Mouse (Mus musculus): ENCODE data around the gene Ticrr.

Gene Ticrr

GRCm38 (mm10) chr7:79702755-79703154, 42.8 kb downstream of the Ticrr start:
- 77% methylated on average over 16 of the region's 16 CpGs for WGBS

DNA sequence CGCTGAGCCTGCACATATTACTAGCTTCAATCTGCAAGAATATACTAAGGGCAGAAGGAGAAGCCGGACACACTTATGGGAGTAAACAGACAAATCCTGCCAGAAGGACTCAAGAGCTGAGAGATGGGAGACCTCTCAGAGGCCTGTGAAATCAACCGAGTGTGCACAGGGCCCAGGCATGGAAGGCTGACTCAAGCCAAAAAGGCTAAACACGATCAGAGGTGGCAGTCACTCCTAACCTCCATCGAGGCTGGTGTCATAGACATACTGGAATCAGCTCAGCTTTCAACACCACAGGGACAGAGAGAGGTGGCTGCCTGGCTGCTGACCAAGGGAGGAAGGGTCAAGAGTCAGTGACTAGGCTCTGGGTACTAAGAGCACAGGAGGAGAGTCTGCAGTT, 45.2 kb downstream of the Ticrr start:
- 91% methylated on average over 5 of the region's 5 CpGs for WGBS

DNA sequence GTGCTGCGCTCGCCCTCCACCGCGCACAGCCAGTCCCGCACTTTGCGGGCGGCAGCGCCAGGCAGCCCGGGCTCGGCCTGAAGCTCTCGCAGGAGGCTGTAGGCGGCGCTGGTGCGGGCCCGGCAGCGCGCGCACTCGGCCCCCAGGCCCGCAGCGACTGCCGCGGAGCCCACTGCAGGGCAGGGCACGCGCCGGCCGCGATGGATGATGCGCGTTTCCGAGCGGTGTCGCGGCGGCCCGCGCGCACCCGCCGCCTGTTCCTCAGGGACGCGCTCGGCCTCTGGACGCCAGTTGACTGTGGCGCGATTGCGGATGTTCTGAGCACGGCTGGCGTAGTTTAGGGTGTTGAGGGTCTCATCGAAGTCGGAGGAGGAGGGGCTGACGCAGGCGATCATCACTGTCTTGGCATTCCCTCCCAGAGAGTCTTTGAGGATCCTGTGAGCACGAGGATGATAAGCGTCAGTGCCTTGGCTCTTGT, 50.2 kb downstream of the Ticrr start:
- WGBS: 4% methylated on average over 55 of the region's 55 CpGs

- WGBS: 65% methylated on average over 17 of the region's 17 CpGs
Observed at GRCm38 (mm10) chr7:79710831-79711230, 50.8 kb downstream of the Ticrr start.

- whole genome bisulfite sequencing: 2% methylated on average over 52 of the region's 55 CpGs
Observed at GRCm38 (mm10) chr7:79715187-79715981, 55.4 kb downstream of the Ticrr start, which contains the start of gene Kif7. Kif7 (minus strand) TSS chr7:79715720.

GRCm38 (mm10) chr7:79721386-79721977, 61.5 kb downstream of the Ticrr start:
- WGBS: 1% methylated on average over 48 of the region's 48 CpGs

GRCm38 (mm10) chr7:79727091-79727490, 67.1 kb downstream of the Ticrr start:
- 31% methylated on average over 2 of the region's 2 CpGs for WGBS

GRCm38 (mm10) chr7:79728219-79728618, 68.2 kb downstream of the Ticrr start:
- 40% methylated on average over 6 of the region's 6 CpGs for whole genome bisulfite sequencing

DNA sequence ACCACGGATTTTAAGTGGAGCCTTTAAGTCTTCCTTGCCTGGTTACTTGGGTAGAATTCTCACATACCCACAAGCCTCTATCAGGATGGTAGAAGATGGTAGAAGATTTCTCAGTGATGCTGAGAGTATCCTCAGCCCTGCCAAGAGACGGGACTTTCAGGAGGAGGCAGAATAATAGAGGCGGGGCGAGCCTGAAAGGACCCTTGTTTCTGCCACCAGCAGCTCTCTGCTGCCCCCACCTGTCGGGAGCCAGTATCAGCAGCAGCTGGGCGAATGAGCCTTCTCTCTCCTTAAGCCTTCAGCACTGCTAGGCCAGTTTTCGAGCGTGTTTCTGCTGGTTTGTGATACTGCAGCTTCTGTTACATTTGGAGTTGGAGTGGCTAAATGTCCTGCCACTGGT, 69.2 kb downstream of the Ticrr start:
- WGBS: 8% methylated on average over 8 of the region's 8 CpGs

- WGBS: 65% methylated on average over 11 of the region's 11 CpGs
Observed at GRCm38 (mm10) chr7:79729743-79730370, 69.9 kb downstream of the Ticrr start.

DNA sequence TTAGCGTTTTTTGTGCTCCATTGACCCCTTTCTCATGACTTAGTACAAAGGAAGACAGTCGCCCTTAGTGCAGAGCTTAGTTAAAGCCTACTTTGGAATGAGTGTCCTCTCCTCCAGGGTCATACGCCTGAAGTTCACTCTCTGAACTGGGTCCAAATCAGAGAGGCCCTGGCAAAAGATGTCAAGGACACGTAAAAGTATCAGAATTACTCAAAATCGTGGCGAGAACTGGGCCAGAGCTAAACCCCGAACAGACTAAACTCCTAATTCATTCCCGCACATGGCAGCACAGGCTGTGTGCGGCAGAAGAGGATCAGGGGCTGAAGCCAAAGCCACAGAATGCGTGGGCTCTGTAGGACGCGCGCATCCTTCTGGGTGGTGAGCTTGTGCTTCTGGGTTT, 71.4 kb downstream of the Ticrr start:
- 80% methylated on average over 13 of the region's 13 CpGs for WGBS

DNA sequence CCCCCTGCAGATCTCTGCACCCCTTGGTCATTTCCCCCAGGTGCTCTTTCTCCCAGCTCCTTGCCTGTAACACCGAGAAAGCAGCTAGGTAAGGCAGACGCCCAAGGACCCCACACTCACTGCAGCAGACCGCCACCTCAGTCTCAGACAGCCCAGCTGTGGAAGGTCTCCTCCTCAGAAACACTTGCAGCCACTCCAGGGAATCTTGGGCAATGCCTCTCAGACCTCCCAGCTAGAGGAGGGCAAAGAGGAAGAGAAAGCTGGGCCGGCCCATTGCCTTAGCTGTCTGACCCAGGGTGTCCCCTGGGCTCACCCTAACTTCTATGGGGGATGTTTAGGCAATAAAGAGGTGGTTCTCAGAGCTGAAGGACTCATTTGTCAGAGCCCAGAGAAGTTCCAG, 72.6 kb downstream of the Ticrr start, which contains the start of gene Plin1:
TSS of gene Plin1 (minus strand) at position 282 of the 400 bp plus-strand sequence.
- 88% methylated on average over 4 of the region's 4 CpGs for WGBS

GRCm38 (mm10) chr7:79734563-79734962, 74.6 kb downstream of the Ticrr start:
- 64% methylated on average over 8 of the region's 8 CpGs for WGBS

GRCm38 (mm10) chr7:79736511-79736910, 76.5 kb downstream of the Ticrr start:
- 94% methylated on average over 14 of the region's 14 CpGs for WGBS

DNA sequence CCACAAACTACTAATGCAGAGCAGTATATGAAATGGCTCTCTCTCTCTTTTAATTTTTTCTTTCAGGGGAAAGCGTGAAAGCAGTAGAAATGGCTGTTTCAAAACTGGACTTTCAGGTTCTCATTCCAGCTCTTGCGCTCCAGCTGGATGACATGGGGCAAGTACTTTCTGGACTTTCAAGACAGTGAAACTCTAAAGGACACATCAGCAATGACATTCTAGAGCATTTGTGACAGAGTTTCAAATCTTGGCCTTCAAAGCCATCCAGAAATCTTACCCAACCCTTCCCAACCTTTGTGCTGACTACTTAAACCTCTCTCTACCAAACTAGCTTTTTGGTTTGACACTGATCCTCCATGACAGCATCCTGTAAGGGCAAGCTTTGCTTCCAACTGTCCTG, 78.9 kb downstream of the Ticrr start:
- WGBS: 96% methylated on average over 2 of the region's 2 CpGs

GRCm38 (mm10) chr7:79740279-79740678, 80.3 kb downstream of the Ticrr start:
- WGBS: 82% methylated on average over 4 of the region's 4 CpGs

DNA sequence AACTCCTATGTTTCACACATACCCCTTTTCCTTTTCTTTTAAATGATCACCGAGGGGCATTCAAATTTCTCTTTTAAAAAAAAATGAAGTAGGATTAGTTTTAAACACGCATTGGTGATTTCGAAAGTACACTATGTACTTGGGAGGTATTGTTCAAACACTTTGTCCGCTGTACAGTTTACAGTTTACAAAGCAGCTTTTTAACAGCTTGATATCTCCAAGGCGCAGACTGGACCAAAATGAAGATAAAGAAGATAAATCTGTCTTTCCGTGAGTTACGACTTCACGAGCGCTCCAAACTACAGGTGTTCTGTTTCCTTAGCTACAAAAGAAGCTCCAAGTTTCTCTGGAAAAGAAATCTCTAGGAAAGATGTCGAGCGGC, 82.3 kb downstream of the Ticrr start:
- 25% methylated on average over 11 of the region's 11 CpGs for whole genome bisulfite sequencing

- WGBS: 3% methylated on average over 46 of the region's 46 CpGs
Observed at GRCm38 (mm10) chr7:79742659-79743536, 82.9 kb downstream of the Ticrr start, which contains the start of the genes Pex11a and Wdr93. Pex11a (minus strand) TSS chr7:79743131. Wdr93 (plus strand) TSS chr7:79743163.

- WGBS: 66% methylated on average over 9 of the region's 9 CpGs
Observed at GRCm38 (mm10) chr7:79744051-79744450, 84.1 kb downstream of the Ticrr start.

GRCm38 (mm10) chr7:79744585-79744984, 84.6 kb downstream of the Ticrr start:
- WGBS: 82% methylated on average over 5 of the region's 5 CpGs

DNA sequence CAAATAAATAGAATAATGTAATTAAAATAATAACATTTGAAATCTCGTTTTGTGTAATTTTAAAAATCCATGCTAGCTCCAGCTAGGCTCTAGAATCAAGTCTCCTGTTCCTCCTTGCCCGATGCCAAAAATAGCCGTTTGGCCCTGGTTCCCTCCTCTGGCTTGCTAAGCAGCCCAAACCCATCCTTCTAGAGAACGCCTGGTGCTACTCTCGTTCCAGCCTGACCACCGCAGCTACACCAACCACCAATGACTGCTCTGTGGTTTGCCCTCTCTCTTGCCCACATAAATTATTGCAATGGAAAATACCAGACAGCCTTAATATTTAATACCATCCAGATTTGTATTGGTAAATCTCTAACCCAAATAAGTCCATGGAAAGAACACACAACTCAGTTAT, 87.7 kb downstream of the Ticrr start:
- WGBS: 80% methylated on average over 6 of the region's 6 CpGs
